Mouse (Mus musculus) erythroblast, embryonic 14.5 days (primary cell): ENCODE results near the gene Vps11. TPM values are rescaled to one million over a fixed set of nuclear protein-coding genes. Genes with fewer than 3 reads are reported as not detected.
A peak's percentile ranks its signal among the peaks of the same experiment; 100 is the strongest.

Source experiments
- H3K27me3 ChIP-seq: 2 replicates; pipeline ENCODE4 v1.6.1; 2012; ENCODE audit warnings: inconsistent platforms; ENCODE audit not compliant: control insufficient read depth
- H3K36me3 ChIP-seq: 2 replicates; pipeline ENCODE4 v1.6.1; 2012; ENCODE audit warnings: mild to moderate bottlenecking, inconsistent platforms; ENCODE audit not compliant: control insufficient read depth
- H3K4me1 ChIP-seq: 2 replicates; pipeline ENCODE4 v1.6.1; 2012; ENCODE audit warnings: inconsistent platforms; ENCODE audit not compliant: control insufficient read depth
- H3K4me3 ChIP-seq: replicated peaks from 2 replicates; pipeline ENCODE3; 2012; ENCODE audit warnings: moderate library complexity, mild to moderate bottlenecking, inconsistent platforms
- H3K9me3 ChIP-seq: 2 replicates; pipeline ENCODE4 v1.6.1; 2012; ENCODE audit warnings: low read length, inconsistent platforms, mixed read lengths; ENCODE audit not compliant: control insufficient read depth
- GATA1 ChIP-seq: IDR thresholded peaks from 2 replicates; pipeline ENCODE4 v1.6.1; 2012; ENCODE audit warnings: low read length, inconsistent platforms, mixed read lengths
- TAL1 ChIP-seq: IDR thresholded peaks from 3 replicates; pipeline ENCODE4 v1.6.1; 2012; ENCODE audit warnings: low read length, inconsistent platforms, mixed read lengths
- polyA plus RNA-seq: library from polyadenylated mRNA; stranded (reverse); fragments of >175 nt; gene quantifications from 2 replicates; pipeline ENCODE4 v1.2.3, GENCODE M21; 2012

Vps11 gene
- polyA plus RNA-seq, 1 experiment, result 1.4 TPM

DNA sequence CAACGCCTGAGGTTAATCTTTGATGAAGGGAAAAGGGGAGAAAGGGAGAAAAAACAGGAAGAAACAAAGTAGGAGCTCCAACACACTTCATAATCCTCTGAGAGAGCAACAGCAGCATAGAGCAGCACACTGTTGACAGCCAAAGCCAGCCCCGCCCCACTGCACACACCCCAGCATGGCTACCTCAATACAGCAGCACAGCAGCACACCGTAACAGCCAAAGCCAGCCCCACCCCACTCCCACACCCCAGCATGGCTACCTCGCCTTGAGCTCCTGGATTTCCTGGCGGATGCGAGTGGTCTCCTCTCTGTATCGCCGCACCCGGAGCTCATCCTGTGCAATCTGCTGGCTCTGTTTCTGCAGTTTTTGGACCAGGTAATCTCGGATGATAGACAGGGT, 9.1 kb downstream of the Vps11 start:
- no peak for TF ChIP-seq GATA1
- TF ChIP-seq TAL1, result no peak
- Histone ChIP-seq H3K4me3 (no peak overlapping the region), H3K27me3 (no peaks in the 10 kb centered on the region), H3K36me3 (peaks cover 98% of the 10 kb centered on the region), H3K4me1 (peaks cover 29% of the 10 kb centered on the region), H3K9me3 (peaks cover 6% of the 10 kb centered on the region)

DNA sequence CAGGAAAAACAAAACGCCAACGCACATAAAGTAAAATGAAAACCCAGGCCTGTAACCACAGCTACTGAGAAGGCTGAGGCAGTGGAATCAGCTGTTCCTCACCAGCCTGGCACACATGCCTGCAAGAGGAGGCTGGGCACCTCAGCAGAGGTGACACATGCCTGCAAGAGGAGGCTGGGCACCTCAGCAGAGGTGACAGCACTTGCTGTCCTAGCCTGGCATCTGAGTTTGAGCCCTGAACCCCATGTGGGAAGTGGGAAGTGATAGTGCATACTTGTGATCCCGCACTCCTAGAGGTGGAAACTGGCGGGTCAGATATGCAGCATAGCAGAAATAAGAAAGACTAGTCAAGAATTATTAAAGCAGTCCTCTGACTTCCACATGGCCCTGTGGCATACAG, 10.1 kb downstream of the Vps11 start:
- H3K27me3 ChIP-seq, result no peaks in the 10 kb centered on the region
- H3K4me3 ChIP-seq, result no peak overlapping the region
- H3K9me3 ChIP-seq, result peaks cover 6% of the 10 kb centered on the region
- H3K36me3 ChIP-seq, result peaks cover 99% of the 10 kb centered on the region
- TF ChIP-seq TAL1 (no peak), GATA1 (no peak)
- peaks cover 27% of the 10 kb centered on the region for H3K4me1 ChIP-seq

DNA sequence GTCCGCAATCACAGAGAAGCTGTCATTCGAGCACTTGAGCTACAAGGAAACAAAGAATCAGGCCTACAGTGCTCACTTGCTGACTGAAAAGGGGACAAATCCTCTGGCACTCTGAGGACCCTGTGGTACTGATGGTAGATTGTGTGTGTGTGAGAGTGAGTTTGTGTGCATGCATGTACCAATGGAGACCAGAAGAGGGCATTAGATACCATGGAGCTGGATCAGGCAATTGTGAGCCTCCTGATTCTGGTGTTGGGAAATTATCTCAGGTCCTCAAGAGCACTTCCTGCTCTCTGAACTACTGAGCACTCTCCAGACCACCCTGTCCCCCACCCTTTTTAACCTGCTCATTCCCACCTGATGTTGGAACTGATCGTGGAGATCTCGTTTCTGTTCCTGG, 12.9 kb downstream of the Vps11 start:
- H3K4me1 ChIP-seq, result peaks cover 42% of the 10 kb centered on the region
- H3K36me3 ChIP-seq, result peaks cover 89% of the 10 kb centered on the region
- no peak overlapping the region for H3K4me3 ChIP-seq
- no peak for TF ChIP-seq TAL1
- no peak for TF ChIP-seq GATA1
- no peaks in the 10 kb centered on the region for H3K27me3 ChIP-seq
- H3K9me3 ChIP-seq, result peaks cover 6% of the 10 kb centered on the region

DNA sequence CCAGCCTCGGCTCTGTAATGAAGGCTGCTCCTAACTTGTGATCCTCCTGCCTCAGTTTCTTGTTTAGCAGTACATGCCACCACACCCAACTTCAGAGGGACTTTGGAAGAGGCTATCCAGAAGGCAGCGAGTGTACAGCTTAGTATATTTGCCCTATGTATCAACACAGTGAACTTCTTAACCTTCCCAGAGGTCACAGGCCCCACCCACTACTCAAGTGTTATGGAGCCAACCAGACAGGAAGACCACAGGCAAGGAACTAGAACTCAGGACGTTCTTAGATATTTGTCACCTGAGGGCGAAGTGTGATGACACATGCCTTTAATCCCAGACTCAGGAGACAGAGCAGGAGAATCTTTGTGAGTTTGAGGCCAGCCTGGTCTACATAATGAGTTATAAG, 13.8 kb downstream of the Vps11 start:
- H3K36me3 ChIP-seq, result peaks cover 84% of the 10 kb centered on the region

DNA sequence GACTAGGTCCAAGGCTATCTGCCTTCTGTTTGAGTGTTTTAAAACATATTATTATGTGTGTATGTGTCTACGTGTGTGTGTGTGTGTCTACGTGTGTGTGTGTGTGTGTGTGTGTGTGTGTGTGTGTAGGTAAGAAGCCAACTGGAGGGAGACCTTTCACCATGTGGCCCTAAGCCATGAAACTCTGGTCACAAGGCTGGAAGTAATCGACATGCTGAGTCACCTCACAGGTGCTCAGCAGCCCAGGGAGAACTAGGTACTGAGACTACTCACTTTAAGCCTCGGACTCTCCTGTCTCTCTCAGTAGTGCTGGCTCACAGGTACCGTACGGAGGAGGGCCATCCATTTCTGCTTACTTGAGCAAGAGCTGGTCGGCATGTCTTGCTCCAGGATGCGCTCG, 14.3 kb downstream of the Vps11 start:
- Histone ChIP-seq H3K4me1 (peaks cover 40% of the 10 kb centered on the region), H3K36me3 (peaks cover 84% of the 10 kb centered on the region), H3K9me3 (peaks cover 6% of the 10 kb centered on the region), H3K27me3 (no peaks in the 10 kb centered on the region), H3K4me3 (no peak overlapping the region)
- no peak for TF ChIP-seq TAL1
- TF ChIP-seq GATA1, result no peak

More for the DNA sequence above, 13.8 kb downstream of the Vps11 start:
- H3K27me3 ChIP-seq, result no peaks in the 10 kb centered on the region
- TF ChIP-seq TAL1 (no peak), GATA1 (no peak)
- no peak overlapping the region for H3K4me3 ChIP-seq
- peaks cover 42% of the 10 kb centered on the region for H3K4me1 ChIP-seq
- H3K9me3 ChIP-seq, result peaks cover 6% of the 10 kb centered on the region

DNA sequence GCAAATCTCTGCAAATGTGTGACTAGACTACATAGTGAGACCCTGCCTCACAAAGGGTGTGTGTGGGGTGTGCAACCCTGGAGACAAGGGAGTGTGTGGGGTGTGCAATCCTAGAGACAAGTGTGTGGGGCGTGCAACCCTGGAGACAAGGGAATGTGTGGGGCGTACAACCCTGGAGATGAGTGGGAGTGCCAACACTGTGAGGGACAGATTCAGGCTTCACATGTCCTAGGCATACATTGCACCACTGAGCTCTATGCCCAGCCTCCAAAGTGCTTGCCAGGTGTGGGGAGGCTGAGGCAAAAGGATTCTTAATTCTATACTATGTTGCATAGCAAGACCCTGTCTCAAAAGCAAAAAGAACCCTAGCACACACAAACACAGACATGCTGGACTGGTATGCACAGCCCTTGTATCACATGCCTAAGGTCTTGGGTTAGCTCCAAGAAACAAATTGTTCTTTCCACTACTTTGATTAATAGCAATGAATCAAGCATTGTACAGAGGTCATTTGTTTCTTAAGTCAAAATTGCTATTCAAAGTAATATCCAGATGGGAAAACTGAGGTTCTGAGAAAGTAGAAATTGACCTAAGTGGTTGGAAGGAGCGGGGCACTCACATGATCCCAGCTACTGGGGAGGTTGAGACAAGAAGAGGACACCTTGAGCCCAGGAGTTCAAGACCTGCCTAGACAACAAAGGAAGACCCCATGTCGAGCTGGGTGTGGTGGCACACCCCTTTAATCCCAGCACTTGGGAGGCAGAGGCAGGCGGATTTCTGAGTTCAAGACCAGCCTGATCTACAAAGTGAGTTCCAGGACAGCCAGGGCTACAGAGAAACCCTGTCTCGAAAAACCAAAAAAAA, 15.7 kb downstream of the Vps11 start:
- no peak for TF ChIP-seq GATA1
- TF ChIP-seq TAL1, result no peak
- Histone ChIP-seq H3K9me3 (peaks cover 6% of the 10 kb centered on the region), H3K36me3 (peaks cover 84% of the 10 kb centered on the region), H3K4me1 (peaks cover 40% of the 10 kb centered on the region), H3K27me3 (no peaks in the 10 kb centered on the region), H3K4me3 (peak overlapping the region; percentile 17)

DNA sequence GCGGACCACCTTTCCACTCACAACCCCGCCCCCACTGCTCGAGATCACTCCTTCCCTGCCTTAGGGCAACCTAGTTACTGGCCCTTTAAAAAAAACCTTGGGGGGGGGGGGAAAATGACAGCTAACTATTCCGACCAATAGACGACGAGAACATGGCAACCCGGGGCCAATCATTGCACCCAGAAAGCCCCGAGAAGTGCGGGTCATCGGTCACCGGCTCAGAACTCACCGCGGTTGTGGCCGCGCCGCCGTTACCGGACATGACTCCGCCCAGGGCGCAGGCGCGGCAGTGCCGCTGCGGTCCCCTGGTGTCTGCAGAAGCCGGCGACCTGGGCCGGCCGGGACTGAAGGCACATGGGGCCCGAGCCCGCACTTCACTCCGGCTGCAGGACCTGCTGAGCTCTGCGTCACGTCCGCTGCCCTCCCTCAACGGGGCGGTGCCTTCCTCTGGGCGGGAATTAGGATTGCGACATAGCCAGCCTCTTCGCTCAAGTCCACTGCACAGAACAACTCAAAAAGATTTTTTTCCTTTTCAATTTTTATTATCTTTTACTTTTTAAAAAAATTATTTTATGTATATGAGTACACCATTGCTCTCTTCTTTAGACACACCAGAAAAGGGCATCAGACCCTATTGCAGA, 17.6 kb downstream of the Vps11 start, which contains the start of gene Hmbs:
Hmbs (minus strand) TSS at position 448 of the 641 bp plus-strand sequence.
- H3K36me3 ChIP-seq, result peaks cover 86% of the 10 kb centered on the region
- H3K27me3 ChIP-seq, result no peaks in the 10 kb centered on the region
- H3K4me1 ChIP-seq, result peaks cover 51% of the 10 kb centered on the region
- TF ChIP-seq TAL1 (no peak), GATA1 (no peak)
- H3K9me3 ChIP-seq, result peaks cover 5% of the 10 kb centered on the region
- peak within 1 kb of the TSS; percentile 70 for H3K4me3 ChIP-seq

DNA sequence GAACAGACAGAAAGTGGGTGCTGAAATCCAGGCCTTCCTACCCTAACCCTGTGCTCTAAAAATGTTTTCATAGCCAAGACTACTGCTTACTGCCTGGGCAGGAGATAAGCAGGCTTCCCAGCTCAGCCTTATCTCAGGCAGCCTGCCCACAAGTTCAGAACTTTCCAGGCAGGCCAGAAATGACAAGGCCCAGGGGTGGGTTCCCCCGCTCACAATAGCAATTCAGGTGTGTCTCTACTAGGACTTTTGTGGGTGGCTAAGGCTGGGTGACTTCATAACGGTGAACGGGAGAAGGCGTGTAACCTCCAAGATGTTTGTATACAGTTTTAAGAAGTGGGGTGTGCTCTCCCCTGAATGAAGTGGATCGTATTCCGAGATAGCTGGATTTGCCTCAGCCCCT, 18.2 kb downstream of the Vps11 start:
- H3K4me1 ChIP-seq, result peaks cover 53% of the 10 kb centered on the region
- H3K27me3 ChIP-seq, result no peaks in the 10 kb centered on the region
- H3K9me3 ChIP-seq, result no peaks in the 10 kb centered on the region; the same call in 1 of the 2 replicates
- TF ChIP-seq GATA1, result peak; percentile 99
- peak; percentile 93 for TF ChIP-seq TAL1
- H3K4me3 ChIP-seq, result peak overlapping the region; percentile 70
- peaks cover 86% of the 10 kb centered on the region for H3K36me3 ChIP-seq

DNA sequence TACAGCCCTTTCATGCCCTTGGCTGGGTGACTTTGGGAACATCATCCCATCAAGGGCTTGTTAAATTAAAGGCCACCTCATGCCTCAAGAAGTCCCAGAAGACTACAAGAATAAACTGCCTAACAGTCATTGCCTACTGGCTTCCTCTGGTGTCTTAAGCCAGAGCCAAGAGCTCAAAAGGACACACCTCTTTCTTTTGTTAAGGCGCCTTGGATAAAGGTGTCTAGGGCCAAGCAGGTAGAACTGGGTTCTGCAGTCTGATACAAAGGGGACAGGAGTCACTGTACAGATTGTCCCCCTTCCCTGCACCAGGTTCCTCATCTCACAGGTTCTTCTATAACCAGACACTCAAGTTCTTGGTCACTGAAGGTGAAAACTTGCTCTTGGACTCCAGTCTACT, 18.9 kb downstream of the Vps11 start:
- H3K4me3 ChIP-seq, result peak overlapping the region; percentile 70
- peaks cover 86% of the 10 kb centered on the region for H3K36me3 ChIP-seq
- H3K4me1 ChIP-seq, result peaks cover 55% of the 10 kb centered on the region
- H3K27me3 ChIP-seq, result no peaks in the 10 kb centered on the region
- TF ChIP-seq GATA1 (no peak), TAL1 (no peak)
- H3K9me3 ChIP-seq, result no peaks in the 10 kb centered on the region; the same call in 1 of the 2 replicates
